ENCODE assay signal across 7 mouse cellular contexts in the genomic region with DNA sequence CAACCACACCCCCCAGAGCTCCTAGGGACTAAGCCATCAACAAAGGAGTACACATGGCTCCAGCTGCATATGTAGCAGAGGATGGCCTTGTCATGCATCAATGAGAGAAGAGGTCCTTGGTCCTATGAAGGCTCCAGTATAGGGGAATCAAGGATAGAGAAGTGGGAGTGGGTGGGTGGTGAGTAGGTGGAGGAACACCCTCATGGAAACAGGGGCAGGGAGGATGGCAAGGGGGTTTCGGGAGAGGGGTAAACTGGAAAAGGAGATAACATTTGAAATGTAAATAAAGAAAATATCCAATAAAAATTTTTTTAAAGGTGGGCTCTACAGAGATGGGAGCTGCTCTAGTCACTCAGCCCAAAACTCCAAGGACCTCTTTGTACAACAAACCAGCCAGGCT. TPM values are rescaled to one million over a fixed set of nuclear protein-coding genes. Genes with fewer than 3 reads are reported as not detected.
DNase-seq lines count a peak whose midpoint lies in the region; ATAC-seq lines count a peak whose summit lies in the region.
"Not testable (repeated sequence)": the region's sequence is repeated elsewhere in the genome, so short reads cannot be mapped to it uniquely, and the experiment has no call there.
"Had no signal": no experiment of that assay in that cellular context is flagged by ENCODE, and none has a peak within 500 bp of the region (broad histone marks: within the 10 kb centered on the region; RNA-seq: fewer than 3 reads in every experiment).

No protein-coding gene starts in this region.

- H3K27ac ChIP-seq in intestine, embryonic 14.5 days (ENCODE audit: low read depth); kidney, embryonic 14.5 days (ENCODE audit: low read depth, low read length); midbrain, embryonic 11.5 days (ENCODE audit: low read depth, low read length); midbrain, embryonic 16.5 days (ENCODE audit: low read length): not testable (repeated sequence)
- H3K27ac ChIP-seq in limb, embryonic 10.5 days: peak overlapping the region; percentile 50

- H3K4me3 ChIP-seq in intestine, embryonic 14.5 days (ENCODE audit: low read depth, low read length); kidney, embryonic 14.5 days (ENCODE audit: low read length); limb, embryonic 10.5 days; midbrain, embryonic 11.5 days (ENCODE audit: low read depth, low read length); midbrain, embryonic 16.5 days (ENCODE audit: low read depth, low read length): not testable (repeated sequence)

- H3K27me3 ChIP-seq in intestine, embryonic 14.5 days (replicated peaks; ENCODE audit: control insufficient read depth, insufficient read depth, low read length); kidney, embryonic 14.5 days (ENCODE audit: control insufficient read depth, insufficient read depth, low read length); limb, embryonic 10.5 days (ENCODE audit: low read depth, poor library complexity, severe bottlenecking): not testable (repeated sequence)
- peaks cover 36% of the 10 kb centered on the region for H3K27me3 ChIP-seq in midbrain, embryonic 11.5 days (ENCODE audit: control insufficient read depth, insufficient read depth, low read length)
- peaks cover 14% of the 10 kb centered on the region; the same call in 1 of the 2 replicates for H3K27me3 ChIP-seq in midbrain, embryonic 16.5 days (ENCODE audit: control insufficient read depth, insufficient read depth, low read depth, low read length)

- not testable (repeated sequence) for H3K4me1 ChIP-seq in intestine, embryonic 14.5 days (replicated peaks; ENCODE audit: control insufficient read depth, insufficient read depth, low read length); kidney, embryonic 14.5 days (ENCODE audit: control insufficient read depth, insufficient read depth, low read length); midbrain, embryonic 11.5 days (ENCODE audit: control insufficient read depth, insufficient read depth, low read length); midbrain, embryonic 16.5 days (ENCODE audit: control insufficient read depth, insufficient read depth, low read length)
- H3K4me1 ChIP-seq in limb, embryonic 10.5 days: peaks cover 27% of the 10 kb centered on the region

- DNase-seq in heart, adult 11 months: peak; percentile 74
- peak; percentile 21 for DNase-seq in intestine, embryonic 14.5 days (ENCODE audit: low spot score)
- not testable (repeated sequence) for DNase-seq in limb, embryonic 10.5 days (ENCODE audit: low spot score)
- DNase-seq in midbrain, embryonic 11.5 days (ENCODE audit: low spot score, missing footprints): peak; percentile 86

- H3K9me3 ChIP-seq in intestine, embryonic 14.5 days (ENCODE audit: control insufficient read depth, low read length); kidney, embryonic 14.5 days (ENCODE audit: control insufficient read depth, low read length); limb, embryonic 10.5 days (replicated peaks); midbrain, embryonic 11.5 days (ENCODE audit: control insufficient read depth, low read length); midbrain, embryonic 16.5 days (replicated peaks; ENCODE audit: control insufficient read depth, low read length, poor library complexity, severe bottlenecking): not testable (repeated sequence)

- ATAC-seq in intestine, embryonic 14.5 days (replicated peaks; ENCODE audit: low FRiP score, low TSS enrichment, low read depth); midbrain, embryonic 11.5 days (ENCODE audit: low FRiP score): not testable (repeated sequence)
- 0 out of 2 replicates have a peak, but pooled peaks have one; percentile 32 for ATAC-seq in kidney, embryonic 14.5 days (ENCODE audit: low FRiP score, low TSS enrichment)
- ATAC-seq in midbrain, embryonic 16.5 days: 0 out of 2 replicates have a peak, but pooled peaks have one; percentile 32

- H3K36me3 ChIP-seq in intestine, embryonic 14.5 days (ENCODE audit: control insufficient read depth, insufficient read depth, low read length); kidney, embryonic 14.5 days (ENCODE audit: control insufficient read depth, insufficient read depth, low read length); limb, embryonic 10.5 days; midbrain, embryonic 11.5 days (ENCODE audit: control insufficient read depth, insufficient read depth, low read length); midbrain, embryonic 16.5 days (ENCODE audit: control insufficient read depth, insufficient read depth, low read length): not testable (repeated sequence)

- 65% methylated on average over 1 of the region's 1 CpGs for WGBS in intestine, embryonic 14.5 days
- 81% methylated on average over 1 of the region's 1 CpGs for WGBS in kidney, embryonic 14.5 days
- 94% methylated on average over 1 of the region's 1 CpGs for WGBS in limb, embryonic 10.5 days
- WGBS in midbrain, embryonic 11.5 days: 75% methylated on average over 1 of the region's 1 CpGs
- 83% methylated on average over 1 of the region's 1 CpGs for WGBS in midbrain, embryonic 16.5 days

- H3K4me2 ChIP-seq in intestine, embryonic 14.5 days (ENCODE audit: low read length); kidney, embryonic 14.5 days (replicated peaks; ENCODE audit: low read depth, low read length); midbrain, embryonic 11.5 days; midbrain, embryonic 16.5 days (ENCODE audit: low read length): not testable (repeated sequence)

- not testable (repeated sequence) for H3K9ac ChIP-seq in intestine, embryonic 14.5 days (ENCODE audit: low read length); kidney, embryonic 14.5 days (ENCODE audit: low read depth, low read length); midbrain, embryonic 11.5 days (ENCODE audit: low read length); midbrain, embryonic 16.5 days (ENCODE audit: low read depth, low read length)

RNA-seq across cellular contexts. Expression of gene Apob, which starts 53.7 kb away (rescaled TPM):
- 40.7 and 43.5 TPM in 2 replicates for polyA plus RNA-seq in intestine, embryonic 14.5 days (2014; fragmentation: Nextera tagmentation; extraction: Ambion mirVana)
- polyA plus RNA-seq in kidney, embryonic 14.5 days (2014; fragmentation: Nextera tagmentation; extraction: Ambion mirVana): 0.22 TPM in 1 of 2 replicates, not detected in the other
- polyA plus RNA-seq in limb, embryonic 10.5 days (2016; fragmentation: Nextera tagmentation; extraction: Ambion mirVana): 0.13 and 0.18 TPM in 2 replicates
- 0.04 and 0.07 TPM in 2 replicates for polyA plus RNA-seq in midbrain, embryonic 11.5 days (2014; fragmentation: Nextera tagmentation; extraction: Ambion mirVana)
- not detected in 2 replicates for polyA plus RNA-seq in midbrain, embryonic 16.5 days (2015; fragmentation: Nextera tagmentation; extraction: Ambion mirVana)
- polyA plus RNA-seq: G1E had no signal

Comparison
In these comparisons a context has a peak if more than half of its experiments do, and no peak if none do; other contexts are left out.
1. RNA of gene Apob, which starts 53.7 kb away (polyA plus RNA-seq): 40.7 to 43.5 TPM in intestine, embryonic 14.5 days; 0.22 TPM in kidney, embryonic 14.5 days, 0.13 to 0.18 TPM in limb, embryonic 10.5 days, 0.04 to 0.07 TPM in midbrain, embryonic 11.5 days and not detected in midbrain, embryonic 16.5 days; every median in the first group is over 10 times any median in the second.